Mouse (Mus musculus): ENCODE results near the gene Olfr65. TPM values are rescaled to one million over a fixed set of nuclear protein-coding genes. Genes with fewer than 3 reads are reported as not detected.
A peak's percentile ranks its signal among the peaks of the same experiment; 100 is the strongest.

The Olfr65 gene
- not detected in 2 replicates for polyA plus RNA-seq (2016; fragmentation: Nextera tagmentation; extraction: Ambion mirVana)

- ATAC-seq (ENCODE audit: insufficient number of reproducible peaks, insufficient read depth, low FRiP score, low TSS enrichment): no peak
- H3K4me3 ChIP-seq: no peak within 1 kb of the TSS
- H3K36me3 ChIP-seq: no peaks in the 10 kb centered on the region
- no peaks in the 10 kb centered on the region for H3K27me3 ChIP-seq
- H3K27ac ChIP-seq: no peak within 1 kb of the TSS
- H3K4me2 ChIP-seq (replicated peaks): no peak within 1 kb of the TSS
- H3K9me3 ChIP-seq: no peaks in the 10 kb centered on the region
- no peak within 1 kb of the TSS for H3K9ac ChIP-seq
- 71% methylated on average over 2 of the region's 2 CpGs for WGBS
- no peaks in the 10 kb centered on the region for H3K4me1 ChIP-seq
These were observed at the start of gene Olfr65 for GRCm38 (mm10) chr7:103903187-103903586. Gene Olfr65, plus strand, starts transcription at chr7:103903487.

- Histone ChIP-seq H3K4me1 (no peaks in the 10 kb centered on the region), H3K4me2 (replicated peaks) (no peak overlapping the region), H3K36me3 (no peaks in the 10 kb centered on the region), H3K9ac (no peak overlapping the region), H3K9me3 (no peaks in the 10 kb centered on the region), H3K27ac (no peak overlapping the region), H3K27me3 (no peaks in the 10 kb centered on the region), H3K4me3 (no peak overlapping the region)
- no peak for ATAC-seq (ENCODE audit: insufficient number of reproducible peaks, insufficient read depth, low FRiP score, low TSS enrichment)
- WGBS: 78% methylated on average over 1 of the region's 1 CpGs
These were observed 48.6 kb upstream of the Olfr65 start for GRCm38 (mm10) chr7:103854669-103855068.

- WGBS: 61% methylated on average over 2 of the region's 2 CpGs
- no peak overlapping the region for H3K27ac ChIP-seq
- H3K36me3 ChIP-seq: no peaks in the 10 kb centered on the region
- no peaks in the 10 kb centered on the region for H3K27me3 ChIP-seq
- ATAC-seq (ENCODE audit: insufficient number of reproducible peaks, insufficient read depth, low FRiP score, low TSS enrichment): no peak
- H3K4me1 ChIP-seq: no peaks in the 10 kb centered on the region
- H3K9me3 ChIP-seq: no peaks in the 10 kb centered on the region
- no peak overlapping the region for H3K9ac ChIP-seq
- H3K4me2 ChIP-seq (replicated peaks): no peak overlapping the region
- H3K4me3 ChIP-seq: no peak overlapping the region
These were observed 44.2 kb upstream of the Olfr65 start for GRCm38 (mm10) chr7:103859076-103859475.

- WGBS: 58% methylated on average over 1 of the region's 1 CpGs
- 0 out of 2 replicates have a peak, but pooled peaks have one; percentile 22 for ATAC-seq (ENCODE audit: insufficient number of reproducible peaks, insufficient read depth, low FRiP score, low TSS enrichment)
- no peak overlapping the region for H3K9ac ChIP-seq
These were observed 42.4 kb upstream of the Olfr65 start for GRCm38 (mm10) chr7:103860855-103861254.

GRCm38 (mm10) chr7:103861531-103861930 lies 41.8 kb upstream of the Olfr65 start:
- Histone ChIP-seq H3K4me2 (replicated peaks) (no peak overlapping the region), H3K27ac (no peak overlapping the region), H3K36me3 (no peaks in the 10 kb centered on the region), H3K9me3 (no peaks in the 10 kb centered on the region), H3K9ac (no peak overlapping the region), H3K4me3 (no peak overlapping the region), H3K27me3 (no peaks in the 10 kb centered on the region), H3K4me1 (no peaks in the 10 kb centered on the region)
- 80% methylated on average over 3 of the region's 3 CpGs for WGBS
- no peak for ATAC-seq (ENCODE audit: insufficient number of reproducible peaks, insufficient read depth, low FRiP score, low TSS enrichment)

More at GRCm38 (mm10) chr7:103860855-103861254, 42.4 kb upstream of the Olfr65 start:
- no peaks in the 10 kb centered on the region for H3K27me3 ChIP-seq
- H3K4me3 ChIP-seq: no peak overlapping the region
- H3K27ac ChIP-seq: no peak overlapping the region
- no peak overlapping the region for H3K4me2 ChIP-seq (replicated peaks)
- H3K9me3 ChIP-seq: no peaks in the 10 kb centered on the region
- no peaks in the 10 kb centered on the region for H3K4me1 ChIP-seq
- H3K36me3 ChIP-seq: no peaks in the 10 kb centered on the region

GRCm38 (mm10) chr7:103865716-103866115 lies 37.6 kb upstream of the Olfr65 start:
- ATAC-seq (ENCODE audit: insufficient number of reproducible peaks, insufficient read depth, low FRiP score, low TSS enrichment): no peak
- no peak overlapping the region for H3K27ac ChIP-seq
- H3K36me3 ChIP-seq: no peaks in the 10 kb centered on the region
- H3K27me3 ChIP-seq: no peaks in the 10 kb centered on the region
- H3K9ac ChIP-seq: no peak overlapping the region
- H3K9me3 ChIP-seq: no peaks in the 10 kb centered on the region
- H3K4me3 ChIP-seq: no peak overlapping the region
- no peak overlapping the region for H3K4me2 ChIP-seq (replicated peaks)
- H3K4me1 ChIP-seq: no peaks in the 10 kb centered on the region

GRCm38 (mm10) chr7:103870667-103871066 lies 32.6 kb upstream of the Olfr65 start:
- no peak overlapping the region for H3K9ac ChIP-seq
- H3K9me3 ChIP-seq: no peaks in the 10 kb centered on the region
- no peak for ATAC-seq (ENCODE audit: insufficient number of reproducible peaks, insufficient read depth, low FRiP score, low TSS enrichment)
- no peaks in the 10 kb centered on the region for H3K27me3 ChIP-seq
- no peak overlapping the region for H3K4me2 ChIP-seq (replicated peaks)
- H3K36me3 ChIP-seq: no peaks in the 10 kb centered on the region
- no peak overlapping the region for H3K27ac ChIP-seq
- H3K4me3 ChIP-seq: no peak overlapping the region
- no peaks in the 10 kb centered on the region for H3K4me1 ChIP-seq

GRCm38 (mm10) chr7:103873064-103873463 lies 30.2 kb upstream of the Olfr65 start:
- no peak overlapping the region for H3K9ac ChIP-seq
- H3K27me3 ChIP-seq: no peaks in the 10 kb centered on the region
- H3K9me3 ChIP-seq: no peaks in the 10 kb centered on the region
- ATAC-seq (ENCODE audit: insufficient number of reproducible peaks, insufficient read depth, low FRiP score, low TSS enrichment): no peak
- no peaks in the 10 kb centered on the region for H3K36me3 ChIP-seq
- no peak overlapping the region for H3K4me2 ChIP-seq (replicated peaks)
- H3K27ac ChIP-seq: no peak overlapping the region
- no peaks in the 10 kb centered on the region for H3K4me1 ChIP-seq
- H3K4me3 ChIP-seq: no peak overlapping the region
- WGBS: 3% methylated on average over 1 of the region's 1 CpGs

- H3K4me2 ChIP-seq (replicated peaks): no peak overlapping the region
- H3K4me3 ChIP-seq: no peak overlapping the region
- no peaks in the 10 kb centered on the region for H3K4me1 ChIP-seq
- no peak for ATAC-seq (ENCODE audit: insufficient number of reproducible peaks, insufficient read depth, low FRiP score, low TSS enrichment)
- no peaks in the 10 kb centered on the region for H3K36me3 ChIP-seq
- no peaks in the 10 kb centered on the region for H3K27me3 ChIP-seq
- WGBS: 46% methylated on average over 5 of the region's 5 CpGs
- H3K27ac ChIP-seq: no peak overlapping the region
- no peak overlapping the region for H3K9ac ChIP-seq
- no peaks in the 10 kb centered on the region for H3K9me3 ChIP-seq
These were observed 28.8 kb upstream of the Olfr65 start for GRCm38 (mm10) chr7:103874451-103874850.

GRCm38 (mm10) chr7:103877093-103877492 lies 26.2 kb upstream of the Olfr65 start:
- no peak overlapping the region for H3K27ac ChIP-seq
- no peak overlapping the region for H3K9ac ChIP-seq
- ATAC-seq (ENCODE audit: insufficient number of reproducible peaks, insufficient read depth, low FRiP score, low TSS enrichment): no peak
- no peak overlapping the region for H3K4me2 ChIP-seq (replicated peaks)
- no peaks in the 10 kb centered on the region for H3K9me3 ChIP-seq
- no peak overlapping the region for H3K4me3 ChIP-seq
- WGBS: 84% methylated on average over 2 of the region's 2 CpGs
- H3K4me1 ChIP-seq: no peaks in the 10 kb centered on the region
- H3K36me3 ChIP-seq: no peaks in the 10 kb centered on the region
- no peaks in the 10 kb centered on the region for H3K27me3 ChIP-seq

- no peak within 1 kb of the TSS for H3K4me3 ChIP-seq
These were observed 17.1 kb upstream of the Olfr65 start, which contains the start of gene Olfr66 for GRCm38 (mm10) chr7:103886152-103886551. Gene Olfr66, minus strand, starts transcription at chr7:103886252.

GRCm38 (mm10) chr7:103894385-103894784 lies 8.9 kb upstream of the Olfr65 start, which contains the start of gene Olfr64:
Gene Olfr64, minus strand, starts transcription at chr7:103894485.
- Histone ChIP-seq H3K4me3 (no peak within 1 kb of the TSS), H3K36me3 (no peaks in the 10 kb centered on the region), H3K9ac (no peak within 1 kb of the TSS), H3K27ac (no peak within 1 kb of the TSS), H3K9me3 (no peaks in the 10 kb centered on the region), H3K27me3 (no peaks in the 10 kb centered on the region), H3K4me2 (replicated peaks) (no peak within 1 kb of the TSS), H3K4me1 (no peaks in the 10 kb centered on the region)
- no peak for ATAC-seq (ENCODE audit: insufficient number of reproducible peaks, insufficient read depth, low FRiP score, low TSS enrichment)
- WGBS: 80% methylated on average over 1 of the region's 1 CpGs

More at GRCm38 (mm10) chr7:103886152-103886551, 17.1 kb upstream of the Olfr65 start, which contains the start of gene Olfr66:
- Histone ChIP-seq H3K27me3 (no peaks in the 10 kb centered on the region), H3K9ac (no peak within 1 kb of the TSS), H3K27ac (no peak within 1 kb of the TSS), H3K4me1 (no peaks in the 10 kb centered on the region), H3K4me2 (replicated peaks) (no peak within 1 kb of the TSS), H3K9me3 (no peaks in the 10 kb centered on the region), H3K36me3 (no peaks in the 10 kb centered on the region)
- ATAC-seq (ENCODE audit: insufficient number of reproducible peaks, insufficient read depth, low FRiP score, low TSS enrichment): no peak

- H3K27ac ChIP-seq: no peak overlapping the region
These were observed 6.8 kb downstream of the Olfr65 start for GRCm38 (mm10) chr7:103910047-103910446.

More at GRCm38 (mm10) chr7:103910047-103910446, 6.8 kb downstream of the Olfr65 start:
- no peaks in the 10 kb centered on the region for H3K27me3 ChIP-seq
- H3K4me2 ChIP-seq (replicated peaks): no peak overlapping the region
- H3K4me1 ChIP-seq: no peaks in the 10 kb centered on the region
- H3K36me3 ChIP-seq: no peaks in the 10 kb centered on the region
- H3K4me3 ChIP-seq: no peak overlapping the region
- H3K9ac ChIP-seq: no peak overlapping the region
- no peak for ATAC-seq (ENCODE audit: insufficient number of reproducible peaks, insufficient read depth, low FRiP score, low TSS enrichment)
- WGBS: 15% methylated on average over 3 of the region's 3 CpGs
- no peaks in the 10 kb centered on the region for H3K9me3 ChIP-seq
